Mouse (Mus musculus): ENCODE data around the gene Antxr1.
A peak's percentile ranks its signal among the peaks of the same experiment; 100 is the strongest.

The Antxr1 gene

GRCm38 (mm10) chr6:87287251-87287650 is 48.4 kb downstream of the Antxr1 start:
- DNase-seq: no peak

GRCm38 (mm10) chr6:87285365-87285749 is 50.3 kb downstream of the Antxr1 start:
- no peak for DNase-seq

DNA sequence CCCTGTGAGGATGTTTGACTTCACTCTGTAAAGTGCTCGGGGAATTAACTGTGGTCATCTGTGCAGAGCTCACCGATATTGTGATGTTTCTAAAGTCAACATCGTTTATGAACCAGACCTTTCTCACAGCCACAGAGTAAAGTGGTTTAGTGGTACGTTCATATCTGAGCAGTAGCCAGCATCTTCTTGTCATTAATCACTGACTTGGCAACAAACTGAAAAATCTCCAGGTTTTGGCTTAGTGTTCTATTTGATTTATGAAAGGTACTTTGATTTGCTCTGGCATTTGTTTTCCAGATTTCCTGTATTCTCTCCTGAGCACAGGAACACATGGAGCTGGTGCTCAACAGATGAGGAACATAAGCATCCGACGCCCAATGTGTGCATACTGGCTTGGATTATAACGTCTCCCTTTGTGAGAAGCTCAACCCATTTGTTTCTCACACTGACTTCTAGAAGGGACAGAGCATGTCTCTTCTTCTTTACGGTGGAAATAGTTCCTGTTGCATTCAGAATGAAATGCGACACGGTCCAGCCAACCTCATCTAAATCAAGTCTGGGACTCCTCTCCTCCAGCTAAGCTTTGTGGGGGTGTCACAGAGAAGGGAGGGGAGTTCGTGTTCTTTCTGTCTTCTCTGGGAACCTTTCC is 50.8 kb downstream of the Antxr1 start:
- DNase-seq: no peak

GRCm38 (mm10) chr6:87282346-87282781 is 53.3 kb downstream of the Antxr1 start:
- DNase-seq: peak; percentile 93

GRCm38 (mm10) chr6:87281771-87282170 is 53.9 kb downstream of the Antxr1 start:
- no peak for DNase-seq

GRCm38 (mm10) chr6:87278151-87278550 is 57.5 kb downstream of the Antxr1 start:
- no peak for DNase-seq

DNA sequence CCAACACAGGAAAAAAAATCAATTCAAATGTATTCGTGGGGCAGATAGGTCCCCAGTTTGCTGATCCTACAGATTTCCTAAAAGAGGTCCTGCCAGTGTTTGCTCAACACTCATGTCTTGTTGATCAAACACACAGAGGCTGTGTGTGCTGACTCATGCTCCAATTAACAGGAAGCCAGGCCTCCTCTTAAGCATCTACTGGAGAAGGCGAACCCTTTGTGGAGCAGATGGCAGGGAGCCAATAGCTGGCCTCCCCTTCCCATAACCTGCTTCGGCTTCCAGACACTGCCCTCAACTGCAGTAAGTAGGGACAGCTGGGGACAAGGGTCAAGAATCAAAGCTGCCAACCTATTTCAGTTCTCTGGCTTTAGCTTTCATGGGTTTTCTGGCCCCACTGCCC is 58.1 kb downstream of the Antxr1 start:
- peak; percentile 28 to 50 for DNase-seq

DNA sequence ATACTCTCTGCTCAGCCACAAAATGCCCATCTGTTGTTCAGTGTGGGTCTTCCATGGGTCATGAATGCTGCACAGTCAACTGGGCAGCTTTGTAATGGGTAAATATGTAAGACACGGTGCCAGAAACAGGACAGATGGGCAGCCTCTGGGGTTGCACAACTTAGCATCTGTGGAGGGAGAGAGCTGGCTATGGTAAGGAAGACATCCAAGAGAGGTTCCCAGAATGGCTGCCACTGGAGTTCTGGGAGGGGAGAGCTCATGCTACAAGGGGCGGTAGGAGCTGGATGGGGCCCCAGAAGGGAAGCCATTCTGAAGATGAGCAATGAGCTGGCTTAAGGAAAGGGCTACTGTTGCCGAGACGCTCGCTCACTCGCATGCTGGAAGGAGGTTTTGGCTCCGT is 58.7 kb downstream of the Antxr1 start:
- DNase-seq: no peak

DNA sequence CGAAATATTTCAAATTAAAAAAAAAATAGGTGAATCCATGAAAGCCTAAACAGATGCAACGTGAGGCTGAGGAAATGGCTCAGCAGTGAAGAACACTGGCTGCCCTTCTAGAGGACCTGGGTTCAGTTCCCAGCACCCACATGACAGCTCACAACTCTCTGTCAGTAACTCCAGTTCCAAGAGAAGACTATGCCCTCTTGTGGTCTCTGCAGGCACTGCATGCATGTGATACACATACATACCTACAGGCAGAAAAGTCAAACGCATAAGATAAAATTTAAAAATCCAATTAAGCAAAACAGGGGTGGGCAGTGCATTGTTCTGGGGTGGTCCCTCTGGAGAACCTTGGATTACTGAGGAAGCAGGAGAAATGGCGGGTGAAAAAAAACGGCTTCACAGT is 60.8 kb downstream of the Antxr1 start:
- DNase-seq: no peak

DNA sequence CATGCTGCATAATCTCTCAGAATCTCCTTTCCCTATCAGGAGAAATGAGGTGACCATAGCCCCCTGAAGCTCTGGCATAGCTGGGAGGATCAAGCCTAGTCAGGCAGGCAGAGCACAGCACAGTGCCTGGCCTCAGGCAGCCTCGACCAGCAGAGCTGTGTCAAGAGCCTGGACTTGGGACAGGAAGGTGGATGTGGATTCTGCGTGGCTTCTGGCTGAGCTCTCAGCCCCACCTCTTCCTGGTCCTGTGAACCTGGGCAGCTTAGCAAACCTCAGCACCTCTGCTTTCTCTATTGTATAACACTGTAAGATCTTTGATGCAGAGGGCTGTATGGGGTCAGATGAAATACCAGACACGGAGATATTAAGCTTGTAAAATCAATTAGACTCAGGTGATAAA is 61.8 kb downstream of the Antxr1 start:
- no peak for DNase-seq

- no peak for DNase-seq
These were observed 62.5 kb downstream of the Antxr1 start for GRCm38 (mm10) chr6:87273141-87273540.

- no peak for DNase-seq
These were observed 63.4 kb downstream of the Antxr1 start for GRCm38 (mm10) chr6:87272202-87272601.

GRCm38 (mm10) chr6:87270452-87270851 is 65.2 kb downstream of the Antxr1 start:
- DNase-seq: no peak

DNA sequence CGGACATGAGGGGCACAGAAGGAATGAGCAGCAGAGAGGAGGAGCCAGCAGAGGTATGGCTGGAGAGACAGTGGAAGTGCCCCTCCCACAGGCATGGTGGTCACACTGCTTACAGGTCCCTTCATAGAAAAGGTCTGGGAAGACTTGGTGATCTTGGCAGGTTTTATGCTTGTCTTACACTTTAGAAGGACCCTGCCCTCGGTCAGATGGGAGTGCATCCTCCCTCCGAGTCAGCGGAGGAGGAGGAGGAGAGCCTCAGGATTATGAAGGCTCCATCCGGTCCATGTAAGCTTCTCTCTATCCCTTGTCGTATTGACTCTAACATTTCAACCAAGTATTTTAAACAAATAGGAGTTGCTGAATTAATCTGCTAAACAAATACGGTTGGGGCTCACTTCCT is 65.7 kb downstream of the Antxr1 start:
- no peak for DNase-seq

GRCm38 (mm10) chr6:87262666-87263065 is 73.0 kb downstream of the Antxr1 start:
- no peak for DNase-seq

GRCm38 (mm10) chr6:87258976-87259375 is 76.6 kb downstream of the Antxr1 start:
- peak in 1 of 2 experiments; percentile 10 for DNase-seq

- no peak for DNase-seq
These were observed 77.4 kb downstream of the Antxr1 start for GRCm38 (mm10) chr6:87257981-87258775.

DNA sequence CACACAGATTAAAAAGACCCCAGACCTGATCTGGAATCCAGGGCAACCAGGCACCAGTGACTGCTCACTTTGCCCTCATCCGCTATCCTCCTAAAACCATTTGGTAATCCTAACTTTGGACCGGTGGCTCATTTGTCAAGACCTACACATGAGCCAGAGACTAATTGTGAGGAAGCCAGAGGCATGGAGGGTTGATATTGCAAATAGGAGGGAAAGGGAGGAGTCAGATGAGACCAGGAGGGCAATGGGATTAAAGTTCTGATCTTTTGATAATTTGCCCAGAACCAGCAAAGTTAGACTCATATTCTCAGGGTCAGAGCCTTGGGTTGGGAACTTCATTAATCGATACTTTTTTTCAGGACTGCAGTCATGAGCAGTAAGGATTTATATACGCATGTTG is 78.2 kb downstream of the Antxr1 start:
- DNase-seq: no peak

- no peak for DNase-seq
These were observed 80.0 kb downstream of the Antxr1 start for GRCm38 (mm10) chr6:87255668-87256067.

DNA sequence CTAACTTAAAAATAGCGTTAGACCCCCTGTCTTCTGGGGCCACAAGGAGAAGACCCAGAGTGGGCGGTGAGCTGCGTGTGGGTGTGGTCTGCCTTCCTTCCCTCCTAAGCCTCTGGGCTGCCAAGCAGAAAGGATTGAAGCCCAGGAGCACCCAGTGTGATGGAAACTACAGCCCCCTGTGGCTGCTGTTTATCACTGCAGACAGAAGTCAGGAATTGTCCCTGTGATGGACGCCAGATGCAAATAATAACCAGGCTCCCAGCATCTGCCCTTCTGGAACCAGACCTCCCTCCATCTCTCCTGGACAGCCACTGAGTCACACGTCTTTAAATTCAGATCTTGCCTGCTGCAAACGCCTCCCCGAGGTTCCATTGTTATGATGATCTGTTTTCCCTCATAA is 80.9 kb downstream of the Antxr1 start:
- DNase-seq: no peak

DNA sequence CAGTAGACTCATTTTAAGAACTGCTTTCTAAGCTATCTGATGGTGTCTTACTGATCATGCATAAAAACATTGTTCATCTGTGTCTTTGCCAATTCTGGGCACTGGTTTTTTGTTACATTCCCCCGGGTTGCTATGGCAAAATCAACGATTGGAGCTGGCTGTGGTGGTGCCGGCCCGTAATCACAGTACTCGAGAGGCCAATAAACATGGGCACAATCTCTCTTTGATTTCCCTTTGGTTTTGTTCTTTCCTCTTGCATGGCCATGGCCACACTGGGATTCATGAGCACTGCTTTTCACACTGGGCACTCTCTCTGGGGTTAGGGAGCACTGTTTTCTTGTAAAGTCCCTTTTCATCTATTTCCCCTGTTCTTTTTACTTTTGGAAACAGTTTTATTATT is 83.9 kb downstream of the Antxr1 start:
- DNase-seq: no peak

DNA sequence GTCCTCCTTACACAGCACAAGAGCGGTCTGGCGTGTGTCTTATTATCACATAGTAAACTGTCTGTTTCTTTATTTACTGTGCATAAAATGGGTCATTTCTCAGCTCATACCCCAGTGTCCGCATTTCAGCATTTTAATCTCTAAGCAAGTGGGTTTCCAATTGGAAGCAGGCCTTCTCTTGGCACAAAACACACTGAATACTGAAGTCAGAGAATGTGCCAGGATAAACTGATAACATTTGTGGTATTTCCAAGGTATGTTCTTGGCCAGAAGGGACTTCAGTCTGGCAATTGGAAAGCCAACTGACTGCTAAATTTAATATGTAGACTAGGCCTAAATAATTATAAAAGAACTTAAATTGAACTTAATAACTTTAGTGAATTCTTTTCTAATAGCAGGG is 84.9 kb downstream of the Antxr1 start:
- no peak for DNase-seq

GRCm38 (mm10) chr6:87248226-87248834 is 87.3 kb downstream of the Antxr1 start:
- DNase-seq: no peak

Data from kidney, postnatal 25 days (tissue).